Mouse (Mus musculus) embryonic fibroblast, embryonic 13.5 days (primary cell): Measurements from ENCODE around the gene Slc22a18. TPM values are rescaled to one million over a fixed set of nuclear protein-coding genes. Genes with fewer than 3 reads are reported as not detected.
A peak's percentile ranks its signal among the peaks of the same experiment; 100 is the strongest.
"Not testable (repeated sequence)": the region's sequence is repeated elsewhere in the genome, so short reads cannot be mapped to it uniquely, and the experiment has no call there.

Source experiments
- H3K27ac ChIP-seq: 2 replicates; pipeline ENCODE4 v1.5.1; 2012; ENCODE audit warnings: low read length, control low read depth, inconsistent platforms; ENCODE audit not compliant: insufficient read depth
- H3K4me1 ChIP-seq: 2 replicates; pipeline ENCODE4 v1.6.1; 2011; ENCODE audit warnings: low read length; ENCODE audit not compliant: control insufficient read depth, insufficient read depth
- H3K4me3 ChIP-seq: 2 replicates; pipeline ENCODE4 v1.5.1; 2011; ENCODE audit warnings: mild to moderate bottlenecking, control low read depth, low read length; ENCODE audit not compliant: insufficient read depth
- CTCF ChIP-seq: IDR thresholded peaks from 2 replicates; pipeline ENCODE4 v1.5.1; 2011; ENCODE audit warnings: mild to moderate bottlenecking, control low read depth, low read length, moderate library complexity, borderline replicate concordance; ENCODE audit not compliant: insufficient read depth
- POLR2A ChIP-seq: IDR thresholded peaks from 2 replicates; pipeline ENCODE4 v1.6.1; 2011; ENCODE audit warnings: low read depth, mild to moderate bottlenecking, control low read depth, low read length, moderate library complexity
- polyA plus RNA-seq: library from polyadenylated mRNA; stranded (reverse); fragments of >200 nt; gene quantifications from 2 replicates; pipeline ENCODE4 v1.2.4, GENCODE M21; 2011; ENCODE audit warnings: low read depth; ENCODE audit not compliant: missing spikeins, insufficient read length

Slc22a18 gene
- polyA plus RNA-seq, 1 experiment: 3.9 TPM

DNA sequence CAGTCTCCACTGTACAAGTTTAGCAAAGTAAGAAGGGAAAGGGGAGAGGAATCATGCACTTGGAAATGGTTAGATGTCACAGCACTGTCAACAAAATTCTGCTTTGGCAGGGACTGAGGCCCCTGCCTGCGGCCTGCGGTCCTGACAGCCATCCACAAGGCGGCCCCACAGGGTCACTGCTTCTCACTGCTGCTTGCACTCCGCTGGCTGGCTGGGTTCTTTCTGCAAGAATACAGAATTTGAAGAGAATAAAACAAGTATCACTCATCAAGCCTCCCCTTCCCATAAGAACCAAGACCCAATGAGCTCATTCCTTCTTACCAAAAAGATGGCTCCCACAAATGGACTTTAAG, 40.9 kb downstream of the Slc22a18 start:
- Histone ChIP-seq H3K27ac (no peak overlapping the region), H3K4me1 (peaks cover 9% of the 10 kb centered on the region), H3K4me3 (no peak overlapping the region)
- TF ChIP-seq CTCF (no peak), POLR2A (no peak)

DNA sequence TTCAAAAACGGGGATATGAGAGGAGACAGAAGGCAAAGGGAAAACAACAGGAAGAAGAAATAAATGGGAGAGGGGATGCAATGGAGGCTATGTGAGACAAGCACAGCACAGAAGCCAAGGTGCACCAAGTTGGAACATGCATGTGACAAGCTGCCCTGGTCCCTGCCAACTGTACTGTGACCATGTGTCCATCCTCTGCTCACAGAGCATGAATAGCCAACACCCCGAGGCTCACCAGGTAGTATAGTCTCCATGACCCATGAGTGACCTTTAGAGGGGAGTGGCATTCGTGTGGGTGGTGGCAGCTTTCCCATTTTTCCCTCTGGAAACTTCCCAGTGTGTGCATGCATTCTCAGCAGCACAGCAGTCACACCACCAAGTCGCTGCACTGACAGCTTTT, 45.8 kb downstream of the Slc22a18 start:
- no peak overlapping the region for H3K27ac ChIP-seq
- H3K4me3 ChIP-seq: no peak overlapping the region
- peaks cover 9% of the 10 kb centered on the region for H3K4me1 ChIP-seq
- TF ChIP-seq POLR2A (no peak), CTCF (no peak)

GRCm38 (mm10) chr7:143532410-143532809, 58.9 kb downstream of the Slc22a18 start:
- Histone ChIP-seq H3K4me3 (no peak overlapping the region), H3K27ac (no peak overlapping the region), H3K4me1 (no peaks in the 10 kb centered on the region)
- TF ChIP-seq CTCF (no peak), POLR2A (no peak)

DNA sequence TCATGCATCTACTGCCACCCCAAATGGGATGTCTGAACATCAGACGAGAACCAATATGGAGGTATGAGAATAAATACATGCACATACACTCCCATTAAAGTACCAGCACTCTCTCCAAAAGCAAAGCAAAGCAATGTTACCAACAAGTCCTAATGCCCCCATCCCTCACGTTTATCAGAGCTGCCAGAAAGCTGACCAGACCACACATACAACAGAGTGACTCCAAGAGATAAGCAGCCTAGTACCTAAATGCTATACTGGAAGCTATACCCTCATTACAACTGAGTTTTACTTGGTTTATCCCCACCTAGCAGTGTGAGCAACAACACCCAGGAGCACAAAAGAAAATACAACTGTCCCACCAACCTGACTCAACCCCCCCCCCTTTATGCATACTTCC, 59.7 kb downstream of the Slc22a18 start:
- H3K4me1 ChIP-seq: no peaks in the 10 kb centered on the region
- no peak overlapping the region for H3K4me3 ChIP-seq
- no peak overlapping the region for H3K27ac ChIP-seq
- TF ChIP-seq CTCF: no peak

DNA sequence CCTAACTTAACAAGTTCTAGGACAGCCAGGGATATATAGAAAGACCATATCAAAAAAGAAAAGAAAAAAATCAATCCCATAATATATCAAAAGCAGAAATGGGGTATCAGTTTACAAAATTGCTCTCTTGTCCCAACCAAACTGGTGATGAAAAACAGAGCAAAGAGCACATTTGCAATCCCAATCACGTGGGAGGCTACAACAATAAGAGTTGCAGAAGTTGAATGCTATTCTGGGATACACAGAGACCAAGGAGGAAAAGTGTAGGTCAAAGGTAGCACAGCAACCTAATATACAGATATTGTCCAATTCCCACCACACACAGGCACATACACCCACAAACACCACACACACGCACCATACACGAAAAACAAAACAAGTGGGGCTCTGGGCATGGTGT, 62.7 kb downstream of the Slc22a18 start:
- TF ChIP-seq CTCF: no peak
- TF ChIP-seq POLR2A: no peak
- no peak overlapping the region for H3K4me3 ChIP-seq
- no peaks in the 10 kb centered on the region for H3K4me1 ChIP-seq
- H3K27ac ChIP-seq: no peak overlapping the region

DNA sequence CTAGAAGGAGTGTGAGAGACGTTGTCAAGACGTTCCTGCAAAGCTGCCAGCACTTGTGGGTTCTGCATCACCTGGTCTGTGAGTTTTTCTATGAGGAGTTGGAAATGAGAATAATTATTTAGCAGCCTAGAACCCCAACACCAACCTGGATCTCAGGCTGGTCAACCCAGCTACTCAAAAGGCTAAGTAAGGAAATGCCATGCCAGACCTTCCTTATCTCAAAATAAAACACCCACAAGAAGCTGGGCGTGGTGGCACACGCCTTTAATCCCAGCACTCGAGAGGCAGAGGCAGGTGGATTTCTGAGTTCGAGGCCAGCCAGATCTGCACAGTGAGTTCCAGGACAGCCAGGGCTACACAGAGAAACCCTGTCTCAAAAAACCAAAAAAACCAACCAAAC, 64.7 kb downstream of the Slc22a18 start:
- H3K27ac ChIP-seq, H3K4me1 ChIP-seq, H3K4me3 ChIP-seq: not testable (repeated sequence)

DNA sequence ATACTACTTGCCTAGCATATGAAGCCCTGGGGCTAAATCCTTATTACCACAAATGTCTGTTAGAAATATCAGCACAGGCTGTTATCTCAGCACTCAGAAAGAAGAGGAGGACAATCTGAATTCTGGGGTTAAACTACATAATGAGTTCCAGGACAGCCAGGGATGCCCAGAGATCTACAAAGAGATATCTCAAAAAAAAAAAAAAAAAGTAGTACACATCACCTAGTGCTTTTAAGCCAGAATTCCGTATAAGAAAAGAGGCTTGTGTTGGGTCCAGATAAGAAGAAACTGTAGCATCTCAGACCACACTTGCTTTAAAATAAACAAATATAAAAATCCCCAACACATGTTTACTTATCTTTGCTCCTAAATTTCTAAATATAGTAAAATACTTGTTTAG, 65.1 kb downstream of the Slc22a18 start:
- H3K4me3 ChIP-seq: no peak overlapping the region
- TF ChIP-seq POLR2A: no peak
- TF ChIP-seq CTCF: no peak
- H3K4me1 ChIP-seq: 0 out of 2 replicates have a peak, but pooled peaks cover 1% of the 10 kb centered on the region
- no peak overlapping the region for H3K27ac ChIP-seq

DNA sequence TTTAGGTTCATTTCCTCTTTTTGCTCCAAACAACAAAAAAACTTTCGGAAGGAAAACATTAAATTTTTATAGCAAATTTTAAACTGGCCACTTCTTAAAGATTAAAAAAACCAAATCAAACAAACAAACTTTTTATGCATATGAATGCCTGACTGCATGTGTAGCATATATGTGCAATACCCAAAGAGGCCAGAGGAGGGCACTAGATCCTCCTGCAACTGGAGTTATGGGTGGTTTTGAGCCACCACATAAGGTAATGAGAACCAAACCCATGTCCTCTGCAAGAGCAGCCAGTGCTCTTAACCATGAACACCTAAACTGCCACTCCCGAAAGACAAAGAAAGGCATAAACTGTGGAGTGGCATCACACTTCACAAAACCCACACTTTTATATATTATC, 70.8 kb downstream of the Slc22a18 start:
- Histone ChIP-seq H3K4me3 (no peak overlapping the region), H3K4me1 (peaks cover 10% of the 10 kb centered on the region), H3K27ac (no peak overlapping the region)
- TF ChIP-seq POLR2A: no peak
- no peak for TF ChIP-seq CTCF

GRCm38 (mm10) chr7:143546554-143546953, 73.0 kb downstream of the Slc22a18 start:
- Histone ChIP-seq H3K27ac (no peak overlapping the region), H3K4me3 (no peak overlapping the region), H3K4me1 (peaks cover 10% of the 10 kb centered on the region)
- no peak for TF ChIP-seq CTCF
- no peak for TF ChIP-seq POLR2A

DNA sequence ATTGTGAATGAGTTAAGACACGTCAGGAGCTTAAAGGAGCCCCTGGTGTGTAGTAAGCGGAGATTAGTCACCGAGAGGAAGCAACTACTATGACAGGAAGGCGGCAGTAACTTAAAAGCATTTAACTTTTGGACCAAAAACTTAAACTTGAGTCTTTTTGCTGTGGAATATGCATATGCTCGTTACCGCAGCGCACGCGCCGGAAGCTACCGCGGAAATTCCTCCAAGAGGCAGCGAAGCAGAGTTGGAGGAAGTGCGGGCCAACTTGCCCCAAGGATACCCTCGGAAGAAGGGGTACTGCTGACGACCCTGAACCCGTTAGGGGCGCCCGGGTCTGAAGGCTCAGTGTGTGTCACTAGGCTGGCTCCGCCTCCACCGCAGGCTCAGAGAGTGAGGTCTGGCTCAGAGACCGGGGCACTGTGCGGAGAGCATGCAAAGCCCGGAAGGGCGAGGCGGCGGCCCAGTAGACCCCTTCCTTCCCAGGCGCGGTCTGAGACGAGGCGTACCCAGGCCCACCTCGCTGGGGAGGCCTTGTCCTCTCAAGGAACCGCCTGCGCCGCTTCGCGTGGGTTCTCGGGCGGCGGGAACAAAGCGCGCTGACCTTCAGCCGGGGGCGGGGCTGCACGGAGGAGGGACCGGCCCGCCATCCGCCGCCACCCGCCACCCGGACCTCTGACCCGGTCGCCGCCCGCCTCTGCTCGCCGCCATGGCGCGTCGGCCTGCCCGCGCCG, 74.9 kb downstream of the Slc22a18 start:
- peak overlapping the region; percentile 85 for H3K27ac ChIP-seq
- H3K4me1 ChIP-seq: peaks cover 10% of the 10 kb centered on the region
- TF ChIP-seq CTCF (no peak), POLR2A (no peak)
- H3K4me3 ChIP-seq: peak overlapping the region; percentile 97

Other genes with a start within 250 kb of the Slc22a18 start
- 23.8 and 173 TPM in 2 replicates for gene Cdkn1c, start 12.7 kb upstream of the Slc22a18 start, polyA plus RNA-seq
- not detected in 2 replicates for gene Phlda2, start 29.4 kb downstream of the Slc22a18 start, polyA plus RNA-seq
- gene Nap1l4, start 75.4 kb downstream of the Slc22a18 start, polyA plus RNA-seq: 147 and 166 TPM in 2 replicates
- gene Cars, start 126.4 kb downstream of the Slc22a18 start, polyA plus RNA-seq: 99.8 and 117 TPM in 2 replicates
- gene Tnfrsf26, start 155.0 kb downstream of the Slc22a18 start, polyA plus RNA-seq: 1.4 and 1.6 TPM in 2 replicates
- gene Tnfrsf22, start 175.9 kb downstream of the Slc22a18 start, polyA plus RNA-seq: 13.4 and 15.9 TPM in 2 replicates
- gene Tnfrsf23, start 212.1 kb downstream of the Slc22a18 start, polyA plus RNA-seq: 46.4 and 78.0 TPM in 2 replicates